10 mouse cellular contexts compared by ENCODE assay signal in genomic region chr7:44606171-44606901, GRCm38 (mm10). TPM values are rescaled to one million over a fixed set of nuclear protein-coding genes. Genes with fewer than 3 reads are reported as not detected.
DNase-seq lines count a peak whose midpoint lies in the region; ATAC-seq and TF ChIP-seq lines count a peak whose summit lies in the region.
"Had no signal": no experiment of that assay in that cellular context is flagged by ENCODE, and none has a peak within 500 bp of the region (broad histone marks: within the 10 kb centered on the region; RNA-seq: fewer than 3 reads in every experiment).

No protein-coding gene starts in this region.

- peaks cover 29% of the 10 kb centered on the region for H3K27me3 ChIP-seq in intestine, postnatal 0 days (replicated peaks; ENCODE audit: control insufficient read depth, insufficient read depth, low read length)
- peaks cover 31% of the 10 kb centered on the region for H3K27me3 ChIP-seq in midbrain, embryonic 16.5 days (ENCODE audit: control insufficient read depth, insufficient read depth, low read depth, low read length)
- H3K27me3 ChIP-seq in heart, embryonic 12.5 days (replicated peaks): peaks cover 87% of the 10 kb centered on the region

- H3K36me3 ChIP-seq in intestine, postnatal 0 days (ENCODE audit: control insufficient read depth, insufficient read depth): peaks cover 42% of the 10 kb centered on the region
- H3K36me3 ChIP-seq in midbrain, embryonic 16.5 days (ENCODE audit: control insufficient read depth, insufficient read depth, low read length): no peaks in the 10 kb centered on the region
- no peaks in the 10 kb centered on the region for H3K36me3 ChIP-seq in heart, embryonic 12.5 days
- H3K36me3 ChIP-seq: heart, embryonic 10.5 days had no signal

- H3K4me3 ChIP-seq in intestine, postnatal 0 days (ENCODE audit: low read depth, low read length): no peak overlapping the region
- 0 out of 2 replicates have a peak overlapping the region, but pooled peaks have one; percentile 8 for H3K4me3 ChIP-seq in midbrain, embryonic 16.5 days (ENCODE audit: low read depth, low read length)
- H3K4me3 ChIP-seq in heart, embryonic 12.5 days: no peak overlapping the region
- H3K4me3 ChIP-seq: heart, embryonic 10.5 days had no signal

- no peak overlapping the region for H3K27ac ChIP-seq in intestine, postnatal 0 days (ENCODE audit: low read depth, low read length)
- H3K27ac ChIP-seq in midbrain, embryonic 16.5 days (ENCODE audit: low read length): no peak overlapping the region
- no peak overlapping the region for H3K27ac ChIP-seq in heart, embryonic 12.5 days (ENCODE audit: poor library complexity, severe bottlenecking)
- H3K27ac ChIP-seq: heart, embryonic 10.5 days had no signal

- ATAC-seq in intestine, postnatal 0 days: peak; percentile 83
- no peak for ATAC-seq in midbrain, embryonic 16.5 days
- ATAC-seq in heart, embryonic 12.5 days (ENCODE audit: insufficient number of reproducible peaks, low FRiP score): no peak
- ATAC-seq: Patski had no signal

- no peaks in the 10 kb centered on the region for H3K4me1 ChIP-seq in intestine, postnatal 0 days (replicated peaks; ENCODE audit: control insufficient read depth, insufficient read depth, low read length)
- no peaks in the 10 kb centered on the region for H3K4me1 ChIP-seq in midbrain, embryonic 16.5 days (ENCODE audit: control insufficient read depth, insufficient read depth, low read length)
- H3K4me1 ChIP-seq in heart, embryonic 12.5 days (replicated peaks): peaks cover 6% of the 10 kb centered on the region; the same call in 1 of the 2 replicates

- peak; percentile 62 to 74 for DNase-seq in left cerebral cortex, adult 18-20 months (ENCODE audit: low spot score in 2 of 2)
- DNase-seq in left cerebral cortex, adult 8-10 months (ENCODE audit: low spot score in 2 of 2): no peak
- peak; percentile 71 for DNase-seq in cerebellum, adult 9-10 months
- DNase-seq in layer of hippocampus, postnatal 14 days (ENCODE audit: low spot score in 2 of 2): no peak
- DNase-seq in layer of hippocampus, adult 11-12 months (ENCODE audit: low spot score): no peak

- no peak overlapping the region for H3K9ac ChIP-seq in intestine, postnatal 0 days (ENCODE audit: low read depth, low read length)
- 0 out of 2 replicates have a peak overlapping the region, but pooled peaks have one; percentile 20 for H3K9ac ChIP-seq in midbrain, embryonic 16.5 days (ENCODE audit: low read depth, low read length)
- no peak overlapping the region for H3K9ac ChIP-seq in heart, embryonic 12.5 days

- no peaks in the 10 kb centered on the region for H3K9me3 ChIP-seq in intestine, postnatal 0 days (ENCODE audit: control insufficient read depth)
- no peaks in the 10 kb centered on the region for H3K9me3 ChIP-seq in midbrain, embryonic 16.5 days (replicated peaks; ENCODE audit: control insufficient read depth, low read length, poor library complexity, severe bottlenecking)
- H3K9me3 ChIP-seq in heart, embryonic 12.5 days (replicated peaks): no peaks in the 10 kb centered on the region
- H3K9me3 ChIP-seq: heart, embryonic 10.5 days had no signal

- 15% methylated on average over 29 of the region's 29 CpGs for WGBS in intestine, postnatal 0 days
- 12% methylated on average over 29 of the region's 29 CpGs for WGBS in midbrain, embryonic 16.5 days
- 10% methylated on average over 29 of the region's 29 CpGs for WGBS in heart, embryonic 12.5 days

- no peak for TF ChIP-seq CTCF in intestine, postnatal 0 days (IDR thresholded peaks at IDR 0.05; ENCODE audit: low read depth)

- no peak overlapping the region for H3K4me2 ChIP-seq in intestine, postnatal 0 days (replicated peaks; ENCODE audit: low read depth)
- H3K4me2 ChIP-seq in midbrain, embryonic 16.5 days (ENCODE audit: low read length): peak overlapping the region; percentile 36
- H3K4me2 ChIP-seq in heart, embryonic 12.5 days: no peak overlapping the region

RNA-seq across cellular contexts. Expression of gene Kcnc3, which starts 15.9 kb away (rescaled TPM):
- 100 to 1,000 TPM in 1 of 2 experiments, 10 to 100 TPM in 1; 94.5 to 111 TPM for total RNA-seq in left cerebral cortex, adult 18-20 months (2021)
- 10 to 100 TPM; 85.4 to 98.3 (median 97.3) TPM for total RNA-seq in left cerebral cortex, adult 8-10 months (2022)
- 0.20 TPM in 2 replicates for polyA plus RNA-seq in intestine, postnatal 0 days (2015; fragmentation: Nextera tagmentation; extraction: Ambion mirVana)
- 5.5 and 6.4 TPM in 2 replicates for polyA plus RNA-seq in midbrain, embryonic 16.5 days (2015; fragmentation: Nextera tagmentation; extraction: Ambion mirVana)
- polyA plus RNA-seq in heart, embryonic 12.5 days (2016; fragmentation: Nextera tagmentation; extraction: Ambion mirVana): 0.15 and 0.17 TPM in 2 replicates
- 100 to 1,000 TPM; 146 to 149 TPM for total RNA-seq in layer of hippocampus, postnatal 14 days (2021)

RNA-seq across cellular contexts. Expression of gene Napsa, which starts 34.2 kb away (rescaled TPM):
- under 1 TPM in 1 of 2 experiments, not detected in 1; 0.37 TPM for total RNA-seq in left cerebral cortex, adult 18-20 months (2021)
- not detected for total RNA-seq in left cerebral cortex, adult 8-10 months (2022)
- polyA plus RNA-seq in intestine, postnatal 0 days (2015; fragmentation: Nextera tagmentation; extraction: Ambion mirVana): 0.99 and 1.1 TPM in 2 replicates
- 0.77 and 1.9 TPM in 2 replicates for polyA plus RNA-seq in midbrain, embryonic 16.5 days (2015; fragmentation: Nextera tagmentation; extraction: Ambion mirVana)
- polyA plus RNA-seq in heart, embryonic 12.5 days (2016; fragmentation: Nextera tagmentation; extraction: Ambion mirVana): 0.12 TPM in 1 of 2 replicates, not detected in the other
- total RNA-seq in layer of hippocampus, postnatal 14 days (2021): under 1 TPM in 1 of 2 experiments, not detected in 1; 0.30 TPM

RNA-seq across cellular contexts. Expression of gene Nr1h2, which starts 52.6 kb away (rescaled TPM):
- 10 to 100 TPM; 75.2 to 85.6 TPM for total RNA-seq in left cerebral cortex, adult 18-20 months (2021)
- 10 to 100 TPM; 61.1 to 71.4 (median 64.3) TPM for total RNA-seq in left cerebral cortex, adult 8-10 months (2022)
- 71.3 and 73.9 TPM in 2 replicates for polyA plus RNA-seq in intestine, postnatal 0 days (2015; fragmentation: Nextera tagmentation; extraction: Ambion mirVana)
- 54.1 and 58.1 TPM in 2 replicates for polyA plus RNA-seq in midbrain, embryonic 16.5 days (2015; fragmentation: Nextera tagmentation; extraction: Ambion mirVana)
- 54.7 and 55.3 TPM in 2 replicates for polyA plus RNA-seq in heart, embryonic 12.5 days (2016; fragmentation: Nextera tagmentation; extraction: Ambion mirVana)
- 10 to 100 TPM; 58.7 to 63.2 TPM for total RNA-seq in layer of hippocampus, postnatal 14 days (2021)

RNA-seq across cellular contexts. Expression of gene Pold1, which starts 57.7 kb away (rescaled TPM):
- 10 to 100 TPM in 1 of 2 experiments, 1 to 10 TPM in 1; 9.7 to 10.8 TPM for total RNA-seq in left cerebral cortex, adult 18-20 months (2021)
- 10 to 100 TPM; 10.5 to 13.8 (median 12.8) TPM for total RNA-seq in left cerebral cortex, adult 8-10 months (2022)
- 16.8 and 18.3 TPM in 2 replicates for polyA plus RNA-seq in intestine, postnatal 0 days (2015; fragmentation: Nextera tagmentation; extraction: Ambion mirVana)
- 19.4 and 20.1 TPM in 2 replicates for polyA plus RNA-seq in midbrain, embryonic 16.5 days (2015; fragmentation: Nextera tagmentation; extraction: Ambion mirVana)
- polyA plus RNA-seq in heart, embryonic 12.5 days (2016; fragmentation: Nextera tagmentation; extraction: Ambion mirVana): 63.1 and 68.1 TPM in 2 replicates
- total RNA-seq in layer of hippocampus, postnatal 14 days (2021): 1 to 10 TPM; 5.8 to 8.8 TPM

Comparison
In these comparisons a context has a peak if more than half of its experiments do, and no peak if none do; other contexts are left out.
1. DNase-seq: peak in left cerebral cortex, adult 18-20 months (2 of 2) and cerebellum, adult 9-10 months (single experiment); none in left cerebral cortex, adult 8-10 months (0 of 2), layer of hippocampus, postnatal 14 days (0 of 2) and layer of hippocampus, adult 11-12 months (single experiment).